Mouse (Mus musculus) MEL (cell line): ENCODE results near the gene Atp6v0b. TPM values are rescaled to one million over a fixed set of nuclear protein-coding genes. Genes with fewer than 3 reads are reported as not detected.

Source experiments
- DNase-seq: peaks from one replicate; pipeline ENCODE4 v3.0.0; 2011; ENCODE audit warnings: low read depth, low spot score
- H3K27ac ChIP-seq: 2 replicates; pipeline ENCODE4 v1.5.1; 2012; ENCODE audit warnings: low read depth, mild to moderate bottlenecking, control low read depth, low read length, moderate library complexity; ENCODE audit not compliant: control insufficient read depth
- H3K27me3 ChIP-seq, 2 experiments: fragments of 150-350 bp in 1 of 2; sonication (generic) in 1 of 2; 2 replicates each; pipeline ENCODE4 v1.6.1; 2012; ENCODE audit warnings: low read length in 2 of 2, mild to moderate bottlenecking in 2 of 2, improper control_type of control experiment in 1 of 2, moderate library complexity in 1 of 2; ENCODE audit not compliant: insufficient read depth in 2 of 2, control insufficient read depth in 1 of 2
- H3K36me3 ChIP-seq, 2 experiments: 2 replicates each; pipeline ENCODE4 v1.6.1; 2012 to 2014; ENCODE audit warnings: low read length in 2 of 2, improper control_type of control experiment in 1 of 2, inconsistent platforms in 1 of 2, mild to moderate bottlenecking in 1 of 2; ENCODE audit not compliant: insufficient read depth in 2 of 2, control insufficient read depth in 1 of 2
- H3K4me1 ChIP-seq, 2 experiments: fragments of 150-350 bp in 1 of 2; sonication (generic) in 1 of 2; 2 replicates each; pipeline ENCODE4 v1.6.1; 2012; ENCODE audit warnings: low read length in 2 of 2, improper control_type of control experiment in 1 of 2, mild to moderate bottlenecking in 1 of 2; ENCODE audit not compliant: insufficient read depth in 2 of 2, control insufficient read depth in 1 of 2
- H3K4me3 ChIP-seq, 2 experiments: fragments of 150-350 bp in 1 of 2; sonication (generic) in 1 of 2; 2 replicates each; pipeline ENCODE4 v1.5.1; 2012; ENCODE audit warnings: low read depth in 2 of 2, low read length in 2 of 2, mild to moderate bottlenecking in 2 of 2, moderate library complexity in 2 of 2, control low read depth in 1 of 2, improper control_type of control experiment in 1 of 2; ENCODE audit not compliant: control insufficient read depth in 1 of 2, insufficient read depth in 1 of 2
- H3K79me2 ChIP-seq: 2 replicates; pipeline ENCODE4 v1.6.1; 2012; ENCODE audit warnings: mild to moderate bottlenecking, low read length, moderate library complexity; ENCODE audit not compliant: control insufficient read depth, poor library complexity, insufficient read depth
- H3K9ac ChIP-seq: 2 replicates; pipeline ENCODE4 v1.6.1; 2012; ENCODE audit warnings: low read depth, mild to moderate bottlenecking, control low read depth, low read length, moderate library complexity; ENCODE audit not compliant: control insufficient read depth, poor library complexity, severe bottlenecking
- H3K9me3 ChIP-seq: fragments of 150-350 bp; sonication (generic); replicated peaks from 2 replicates; pipeline ENCODE4 v1.6.1; 2012; ENCODE audit warnings: mild to moderate bottlenecking, low read length, improper control_type of control experiment, moderate library complexity; ENCODE audit not compliant: insufficient read depth
- CHD2 ChIP-seq: IDR thresholded peaks from 2 replicates; pipeline ENCODE4 v1.6.1; 2011; ENCODE audit warnings: low read length, improper control_type of control experiment
- CTCF ChIP-seq, 3 experiments: IDR thresholded peaks in 2 of 3; conservative IDR thresholded peaks in 1 of 3; 2 replicates each; pipeline ENCODE4 v1.5.1; 2011 to 2012; ENCODE audit warnings: low read length in 3 of 3, low read depth in 2 of 3, mild to moderate bottlenecking in 2 of 3, improper control_type of control experiment in 1 of 3, inconsistent platforms in 1 of 3, mixed read lengths in 1 of 3, moderate library complexity in 1 of 3; ENCODE audit not compliant: control insufficient read depth in 1 of 3, insufficient read depth in 1 of 3, poor library complexity in 1 of 3, severe bottlenecking in 1 of 3
- E2F4 ChIP-seq: IDR thresholded peaks from 2 replicates; pipeline ENCODE4 v1.6.1; 2011; ENCODE audit warnings: low read depth, low read length, improper control_type of control experiment, borderline replicate concordance
- ELF1 ChIP-seq: IDR thresholded peaks from 2 replicates; pipeline ENCODE4 v1.6.1; 2014; ENCODE audit warnings: low read depth, mild to moderate bottlenecking, inconsistent platforms, low read length, improper control_type of control experiment, moderate library complexity
- EP300 ChIP-seq, 2 experiments: IDR thresholded peaks; 2 replicates each; pipeline ENCODE4 v1.6.1; 2011; ENCODE audit warnings: improper control_type of control experiment in 2 of 2, low read length in 2 of 2, low read depth in 1 of 2, mild to moderate bottlenecking in 1 of 2
- HCFC1 ChIP-seq: IDR thresholded peaks from 2 replicates; pipeline ENCODE4 v1.6.1; 2012; ENCODE audit warnings: low read depth, mild to moderate bottlenecking, inconsistent platforms, low read length, improper control_type of control experiment, moderate library complexity
- MYC ChIP-seq: IDR thresholded peaks from 2 replicates; pipeline ENCODE4 v1.6.1; 2011; ENCODE audit warnings: low read depth, mild to moderate bottlenecking, low read length, improper control_type of control experiment, moderate library complexity
- NELFE ChIP-seq: IDR thresholded peaks from 2 replicates; pipeline ENCODE4 v1.6.1; 2011; ENCODE audit warnings: low read depth, low read length, improper control_type of control experiment
- NRF1 ChIP-seq: IDR thresholded peaks from 2 replicates; pipeline ENCODE4 v1.6.1; 2014; ENCODE audit warnings: low read depth, mild to moderate bottlenecking, inconsistent platforms, low read length, improper control_type of control experiment, moderate library complexity; ENCODE audit not compliant: poor library complexity, insufficient read depth, severe bottlenecking
- RCOR1 ChIP-seq: IDR thresholded peaks from 2 replicates; pipeline ENCODE4 v1.6.1; 2012; ENCODE audit warnings: low read depth, mild to moderate bottlenecking, inconsistent platforms, low read length, improper control_type of control experiment
- SMC3 ChIP-seq: IDR thresholded peaks from 2 replicates; pipeline ENCODE4 v1.6.1; 2011; ENCODE audit warnings: low read depth, low read length, improper control_type of control experiment
- TBP ChIP-seq: IDR thresholded peaks from 2 replicates; pipeline ENCODE4 v1.8.0; 2011; ENCODE audit warnings: low read depth, low read length, improper control_type of control experiment
- ZKSCAN1 ChIP-seq: IDR thresholded peaks from 2 replicates; pipeline ENCODE4 v1.6.1; 2012; ENCODE audit warnings: low read depth, mild to moderate bottlenecking, inconsistent platforms, low read length, improper control_type of control experiment, moderate library complexity
- ZMIZ1 ChIP-seq: IDR thresholded peaks from 2 replicates; pipeline ENCODE4 v1.6.1; 2012; ENCODE audit warnings: low read depth, mild to moderate bottlenecking, inconsistent platforms, low read length, improper control_type of control experiment, moderate library complexity
- polyA plus RNA-seq, 2 experiments: library from polyadenylated mRNA; stranded (reverse) in 1 of 2; unstranded in 1 of 2; fragments of >175 nt in 1 of 2; fragments of >200 nt in 1 of 2; gene quantifications; 2 replicates each; pipeline versions ENCODE4 v1.2.1 to v1.2.4; 2012; ENCODE audit warnings: low replicate concordance in 2 of 2, low read depth in 1 of 2; ENCODE audit not compliant: insufficient read length in 2 of 2, insufficient read depth in 1 of 2, missing spikeins in 1 of 2
- total RNA-seq: library from RNA; depleted of rRNA; stranded (reverse); fragments of 300-350 nt; gene quantifications from 2 replicates; pipeline ENCODE4 v1.2.3, GENCODE M21; 2012

The Atp6v0b gene
- total and polyA plus RNA-seq, 3 experiments = 286 to 343 TPM; not detected in 1

DNA sequence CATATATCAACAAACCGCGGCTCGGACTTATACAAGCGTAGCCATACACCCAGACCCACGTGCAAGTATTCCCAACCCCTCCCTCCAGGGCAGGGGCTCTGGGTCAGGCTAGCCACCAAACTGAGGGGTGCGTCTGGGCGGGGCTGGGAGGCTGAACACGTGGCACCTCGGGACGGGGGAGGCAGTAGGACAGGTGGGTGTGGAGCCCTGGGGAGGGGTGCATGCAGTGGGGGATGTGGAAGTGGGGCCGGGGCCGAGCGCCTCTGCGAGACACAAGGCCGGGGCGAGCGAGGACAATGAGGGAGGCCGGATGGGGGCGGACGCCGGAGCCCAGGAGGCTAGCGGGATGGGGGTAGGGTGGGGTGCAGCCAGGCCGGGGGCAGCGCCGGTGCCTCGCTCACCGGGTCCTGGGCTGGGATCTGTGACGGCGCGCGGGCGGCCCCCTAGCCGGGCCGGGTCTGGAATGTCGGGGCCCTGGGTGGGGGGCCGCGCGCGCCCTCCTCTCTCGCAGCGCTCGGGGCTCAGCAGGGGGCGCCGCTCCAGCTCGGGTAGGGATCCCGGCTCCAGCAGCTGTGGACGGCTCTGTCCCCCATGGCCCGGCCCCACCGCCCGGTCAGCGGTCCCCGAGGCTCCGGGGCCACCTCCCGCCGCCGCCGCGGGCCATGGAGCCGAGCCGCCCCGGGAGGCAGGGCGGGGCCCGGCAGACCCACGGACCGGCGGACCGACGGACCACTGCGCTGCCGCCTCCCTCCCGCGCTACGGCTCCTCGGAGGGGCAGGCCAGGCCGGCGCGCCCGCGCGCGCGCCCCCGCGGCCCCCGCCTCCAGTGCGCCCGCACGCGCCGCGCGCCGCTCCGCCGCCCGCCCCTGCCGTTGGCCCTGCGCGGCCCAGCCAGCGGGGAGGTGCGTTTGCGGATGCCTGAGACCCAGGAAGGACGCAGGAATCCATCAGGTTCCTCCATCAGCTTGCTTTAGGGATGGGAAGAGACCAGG lies 4.1 kb downstream of the Atp6v0b start, which contains the start of gene B4galt2:
Gene B4galt2 (minus strand): TSS at position 787 of the 991 bp plus-strand sequence.
- no peak within 1 kb of the TSS for H3K4me3 ChIP-seq
- peaks cover 15% of the 10 kb centered on the region for H3K79me2 ChIP-seq
- no peaks in the 10 kb centered on the region for H3K9me3 ChIP-seq
- peaks cover 0 to 3% of the 10 kb centered on the region in 2 experiments; a peak in 3 of 4 replicates for H3K36me3 ChIP-seq
- H3K27ac ChIP-seq = no peak within 1 kb of the TSS
- no peak for DNase-seq
- TF ChIP-seq MYC (no peak), ZKSCAN1 (no peak), CTCF (IDR thresholded peaks at IDR 0.05 in 2 of 3, conservative IDR thresholded peaks at IDR 0.05 in 1 of 3; ENCODE audit: control insufficient read depth in 1 of 3, insufficient read depth in 1 of 3, low read depth in 2 of 3, low read length in 3 of 3, poor library complexity in 1 of 3, severe bottlenecking in 1 of 3) (peak in 1 of 3 experiments; percentile 35; a peak in 1 of 6 replicates), NRF1 (no peak)
- H3K9ac ChIP-seq = no peak within 1 kb of the TSS
- peaks cover 0 to 10% of the 10 kb centered on the region in 2 experiments; a peak in 2 of 4 replicates for H3K4me1 ChIP-seq
- no peaks in the 10 kb centered on the region for H3K27me3 ChIP-seq

DNA sequence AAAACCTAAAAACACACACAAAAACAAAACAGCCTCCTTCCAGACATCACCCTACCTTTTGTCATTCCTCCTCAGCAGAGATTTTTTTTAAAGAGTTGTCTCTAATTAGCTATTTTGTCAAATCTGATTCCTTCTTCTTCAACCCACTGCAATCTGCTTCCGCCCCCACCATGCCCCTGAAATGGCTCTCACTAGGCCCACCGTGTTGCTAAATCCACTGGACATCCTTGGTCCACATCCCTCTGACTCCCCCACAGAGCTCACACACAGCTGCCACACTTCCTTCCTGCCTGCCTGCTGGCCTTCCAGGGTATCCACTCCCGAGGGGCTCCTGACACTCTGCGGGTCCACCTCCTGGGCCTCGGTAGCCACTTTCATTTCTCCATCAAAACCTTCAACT lies 8.4 kb downstream of the Atp6v0b start:
- no peak for TF ChIP-seq ELF1
- no peak for TF ChIP-seq NELFE
- TF ChIP-seq TBP = no peak
- no peak for TF ChIP-seq E2F4
- TF ChIP-seq ZMIZ1 = no peak
- no peak for TF ChIP-seq EP300 (IDR thresholded peaks at IDR 0.05; ENCODE audit: low read depth in 1 of 2, low read length in 2 of 2)
- no peak for TF ChIP-seq SMC3
- TF ChIP-seq CTCF (IDR thresholded peaks at IDR 0.05 in 2 of 3, conservative IDR thresholded peaks at IDR 0.05 in 1 of 3; ENCODE audit: control insufficient read depth in 1 of 3, insufficient read depth in 1 of 3, low read depth in 2 of 3, low read length in 3 of 3, poor library complexity in 1 of 3, severe bottlenecking in 1 of 3) = no peak
- no peak for TF ChIP-seq CHD2
- no peak for TF ChIP-seq HCFC1
- TF ChIP-seq RCOR1 = no peak
- TF ChIP-seq, all 39 proteins: peak for 0

More for the DNA sequence above, 8.4 kb downstream of the Atp6v0b start:
- H3K27ac ChIP-seq = no peak overlapping the region
- no peak overlapping the region for H3K4me3 ChIP-seq
- DNase-seq = no peak
- no peaks in the 10 kb centered on the region for H3K27me3 ChIP-seq
- H3K79me2 ChIP-seq = no peaks in the 10 kb centered on the region
- no peak overlapping the region for H3K9ac ChIP-seq
- no peaks in the 10 kb centered on the region for H3K9me3 ChIP-seq
- H3K4me1 ChIP-seq = no peaks in the 10 kb centered on the region
- no peaks in the 10 kb centered on the region for H3K36me3 ChIP-seq
